Mouse (Mus musculus) liver, postnatal 0 days (tissue): Measurements from ENCODE around the gene Mrpl47.
"Not testable (repeated sequence)": the region's sequence is repeated elsewhere in the genome, so short reads cannot be mapped to it uniquely, and the experiment has no call there.

Source experiments
- CTCF ChIP-seq: sonication (generic); IDR thresholded peaks from 2 replicates; pipeline ENCODE4 v1.5.1; 2016; ENCODE audit warnings: antibody characterized with exemption, low read depth
- EP300 ChIP-seq: IDR thresholded peaks from 2 replicates; pipeline ENCODE4 v1.6.1; 2016; ENCODE audit warnings: antibody characterized with exemption, low read depth, mild to moderate bottlenecking

DNA sequence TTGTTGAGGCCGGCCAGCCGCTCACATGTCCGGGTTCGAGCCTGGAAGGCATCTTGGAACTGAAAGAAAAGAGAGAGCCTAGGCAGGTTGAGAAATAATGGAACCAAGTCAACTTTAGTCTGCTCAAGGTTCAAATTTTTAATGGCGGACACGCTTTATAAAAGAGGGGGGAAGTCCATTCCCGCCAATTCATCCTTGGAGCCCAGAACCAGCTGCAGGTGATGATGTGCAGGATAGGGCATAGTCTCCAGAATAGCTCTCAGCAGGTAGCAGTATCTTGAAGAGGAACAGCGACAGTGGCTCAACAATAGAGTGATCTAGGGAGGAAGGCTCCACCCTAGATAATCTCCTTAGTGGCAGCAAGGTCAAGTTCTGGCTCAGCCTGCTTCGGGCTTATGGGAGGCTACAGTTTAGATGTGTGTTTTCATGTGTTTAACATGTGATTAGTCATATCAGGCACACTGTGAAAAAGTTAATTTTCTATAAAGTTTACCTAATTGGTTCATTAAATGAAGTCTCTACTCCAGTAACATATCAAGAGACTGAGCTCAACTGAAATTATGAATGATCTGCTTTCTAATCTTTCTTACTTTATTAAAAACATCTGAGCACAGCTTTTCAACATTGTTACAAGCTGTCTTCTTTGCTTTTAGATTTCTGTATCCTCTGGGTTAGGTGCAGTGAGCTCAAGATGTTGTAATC lies 31.6 kb downstream of the Mrpl47 start, which contains the start of gene Actl6a:
- TF ChIP-seq CTCF, EP300: not testable (repeated sequence)
